13 mouse cellular contexts compared by ENCODE assay signal in genomic region chr2:32408429-32409424, GRCm38 (mm10). TPM values are rescaled to one million over a fixed set of nuclear protein-coding genes. Genes with fewer than 3 reads are reported as not detected.
DNase-seq lines count a peak whose midpoint lies in the region; ATAC-seq lines count a peak whose summit lies in the region.
"Had no signal": no experiment of that assay in that cellular context is flagged by ENCODE, and none has a peak within 500 bp of the region (broad histone marks: within the 10 kb centered on the region; RNA-seq: fewer than 3 reads in every experiment).

No protein-coding gene starts in this region.

- WGBS in hindbrain, embryonic 10.5 days, result 69% methylated on average over 25 of the region's 25 CpGs
- 68% methylated on average over 25 of the region's 25 CpGs for WGBS in hindbrain, embryonic 12.5 days
- WGBS in embryonic facial prominence, embryonic 14.5 days, result 34% methylated on average over 23 of the region's 25 CpGs

- no peaks in the 10 kb centered on the region for H3K9me3 ChIP-seq in hindbrain, embryonic 10.5 days
- no peaks in the 10 kb centered on the region for H3K9me3 ChIP-seq in hindbrain, embryonic 12.5 days (replicated peaks)
- H3K9me3 ChIP-seq in embryonic facial prominence, embryonic 14.5 days (ENCODE audit: control insufficient read depth, low read length), result no peaks in the 10 kb centered on the region
- H3K9me3 ChIP-seq: forebrain, embryonic 15.5 days had no signal

- peaks cover 2% of the 10 kb centered on the region for H3K36me3 ChIP-seq in hindbrain, embryonic 10.5 days
- 0 out of 2 replicates have a peak, but pooled peaks cover 2% of the 10 kb centered on the region for H3K36me3 ChIP-seq in hindbrain, embryonic 12.5 days
- no peaks in the 10 kb centered on the region for H3K36me3 ChIP-seq in embryonic facial prominence, embryonic 14.5 days (ENCODE audit: control insufficient read depth, insufficient read depth, low read length)
- H3K36me3 ChIP-seq: forebrain, embryonic 15.5 days had no signal

- intact Hi-C loops in left cerebral cortex, postnatal 10 days (cut with DNase I), result no loop called here

- peaks cover 12% of the 10 kb centered on the region; the same call in 1 of the 2 replicates for H3K4me1 ChIP-seq in hindbrain, embryonic 10.5 days (replicated peaks)
- H3K4me1 ChIP-seq in hindbrain, embryonic 12.5 days, result no peaks in the 10 kb centered on the region
- peaks cover 9% of the 10 kb centered on the region; the same call in 1 of the 2 replicates for H3K4me1 ChIP-seq in embryonic facial prominence, embryonic 14.5 days (ENCODE audit: control insufficient read depth, insufficient read depth, low read length)
- H3K4me1 ChIP-seq: forebrain, embryonic 15.5 days had no signal

- no peaks in the 10 kb centered on the region for H3K27me3 ChIP-seq in hindbrain, embryonic 10.5 days (ENCODE audit: insufficient read depth, poor library complexity, severe bottlenecking)
- H3K27me3 ChIP-seq in hindbrain, embryonic 12.5 days, result no peaks in the 10 kb centered on the region
- H3K27me3 ChIP-seq in embryonic facial prominence, embryonic 14.5 days (replicated peaks; ENCODE audit: control insufficient read depth, insufficient read depth, low read length), result no peaks in the 10 kb centered on the region
- H3K27me3 ChIP-seq: forebrain, embryonic 15.5 days had no signal

- no peak overlapping the region for H3K4me2 ChIP-seq in hindbrain, embryonic 12.5 days (replicated peaks)
- no peak overlapping the region for H3K4me2 ChIP-seq in embryonic facial prominence, embryonic 14.5 days (ENCODE audit: low read depth, low read length)
- H3K4me2 ChIP-seq: forebrain, embryonic 15.5 days had no signal

- H3K9ac ChIP-seq in hindbrain, embryonic 12.5 days, result no peak overlapping the region
- H3K9ac ChIP-seq in embryonic facial prominence, embryonic 14.5 days (ENCODE audit: low read depth, low read length), result peak overlapping the region; percentile 21; the same call in 1 of the 2 replicates
- H3K9ac ChIP-seq: forebrain, embryonic 15.5 days had no signal

- ATAC-seq in hindbrain, embryonic 12.5 days (ENCODE audit: low FRiP score), result no peak
- ATAC-seq in embryonic facial prominence, embryonic 14.5 days (ENCODE audit: low read depth), result peak; percentile 47
- ATAC-seq: forebrain, embryonic 15.5 days had no signal

- peak; percentile 41 for DNase-seq in hindbrain, embryonic 10.5 days (ENCODE audit: low spot score)
- peak; percentile 56 for DNase-seq in embryonic facial prominence, embryonic 14.5 days (ENCODE audit: low spot score)
- peak; percentile 85 to 94 for DNase-seq in kidney, postnatal 36 days
- DNase-seq in lung, postnatal 36 days, result peak; percentile 51
- no peak for DNase-seq in urinary bladder, postnatal 25 days (ENCODE audit: low spot score)
- no peak for DNase-seq in right cerebral cortex, adult 2 months (ENCODE audit: low spot score in 2 of 2)
- DNase-seq in left cerebral cortex, postnatal 10 days (ENCODE audit: extremely low spot score in 1 of 2, low spot score in 2 of 2), result no peak
- DNase-seq: cerebellum, adult 8-10 months; heart, postnatal 36 days; right cerebral cortex, adult 18-20 months; thymus, postnatal 36 days had no signal

- H3K27ac ChIP-seq in hindbrain, embryonic 10.5 days, result peak overlapping the region; percentile 69
- no peak overlapping the region for H3K27ac ChIP-seq in hindbrain, embryonic 12.5 days
- peak overlapping the region; percentile 65 for H3K27ac ChIP-seq in embryonic facial prominence, embryonic 14.5 days (replicated peaks; ENCODE audit: low read depth, low read length)
- H3K27ac ChIP-seq: forebrain, embryonic 15.5 days had no signal

- no peak overlapping the region for H3K4me3 ChIP-seq in hindbrain, embryonic 10.5 days
- no peak overlapping the region for H3K4me3 ChIP-seq in hindbrain, embryonic 12.5 days
- H3K4me3 ChIP-seq in embryonic facial prominence, embryonic 14.5 days (ENCODE audit: low read depth, low read length), result no peak overlapping the region
- H3K4me3 ChIP-seq: forebrain, embryonic 15.5 days had no signal

RNA-seq across cellular contexts. Expression of gene Ptges2, which starts 13.0 kb away (rescaled TPM):
- polyA plus RNA-seq in hindbrain, embryonic 10.5 days (2016; fragmentation: Nextera tagmentation; extraction: Ambion mirVana), result 26.3 and 32.3 TPM in 2 replicates
- polyA plus RNA-seq in hindbrain, embryonic 12.5 days (2016; fragmentation: Nextera tagmentation; extraction: Ambion mirVana), result 34.5 and 35.1 TPM in 2 replicates
- polyA plus RNA-seq in embryonic facial prominence, embryonic 14.5 days (2014; fragmentation: Nextera tagmentation; extraction: Ambion mirVana), result 28.0 and 33.5 TPM in 2 replicates
- 10 to 100 TPM; 46.5 to 46.9 TPM for total RNA-seq in left cerebral cortex, postnatal 10 days (2021)

RNA-seq across cellular contexts. Expression of gene Lcn2, which starts 20.7 kb away (rescaled TPM):
- polyA plus RNA-seq in hindbrain, embryonic 10.5 days (2016; fragmentation: Nextera tagmentation; extraction: Ambion mirVana), result not detected in 2 replicates
- polyA plus RNA-seq in hindbrain, embryonic 12.5 days (2016; fragmentation: Nextera tagmentation; extraction: Ambion mirVana), result 0.95 and 1.2 TPM in 2 replicates
- polyA plus RNA-seq in embryonic facial prominence, embryonic 14.5 days (2014; fragmentation: Nextera tagmentation; extraction: Ambion mirVana), result 4.0 and 7.9 TPM in 2 replicates
- 1 to 10 TPM; 1.7 to 3.4 TPM for total RNA-seq in left cerebral cortex, postnatal 10 days (2021)

RNA-seq across cellular contexts. Expression of gene 1110008P14Rik, which starts 27.0 kb away (rescaled TPM):
- polyA plus RNA-seq in hindbrain, embryonic 10.5 days (2016; fragmentation: Nextera tagmentation; extraction: Ambion mirVana), result 41.4 and 66.7 TPM in 2 replicates
- 62.6 and 72.8 TPM in 2 replicates for polyA plus RNA-seq in hindbrain, embryonic 12.5 days (2016; fragmentation: Nextera tagmentation; extraction: Ambion mirVana)
- polyA plus RNA-seq in embryonic facial prominence, embryonic 14.5 days (2014; fragmentation: Nextera tagmentation; extraction: Ambion mirVana), result 67.7 and 79.7 TPM in 2 replicates
- total RNA-seq in left cerebral cortex, postnatal 10 days (2021), result 100 to 1,000 TPM; 168 to 176 TPM

RNA-seq across cellular contexts. Expression of gene Naif1, which starts 41.5 kb away (rescaled TPM):
- 6.0 and 6.4 TPM in 2 replicates for polyA plus RNA-seq in hindbrain, embryonic 10.5 days (2016; fragmentation: Nextera tagmentation; extraction: Ambion mirVana)
- polyA plus RNA-seq in hindbrain, embryonic 12.5 days (2016; fragmentation: Nextera tagmentation; extraction: Ambion mirVana), result 5.9 and 6.2 TPM in 2 replicates
- 4.9 and 5.6 TPM in 2 replicates for polyA plus RNA-seq in embryonic facial prominence, embryonic 14.5 days (2014; fragmentation: Nextera tagmentation; extraction: Ambion mirVana)
- 1 to 10 TPM; 3.3 to 3.7 TPM for total RNA-seq in left cerebral cortex, postnatal 10 days (2021)

RNA-seq across cellular contexts. Expression of gene Slc25a25, which starts 42.5 kb away (rescaled TPM):
- 28.8 and 34.4 TPM in 2 replicates for polyA plus RNA-seq in hindbrain, embryonic 10.5 days (2016; fragmentation: Nextera tagmentation; extraction: Ambion mirVana)
- polyA plus RNA-seq in hindbrain, embryonic 12.5 days (2016; fragmentation: Nextera tagmentation; extraction: Ambion mirVana), result 40.2 and 41.6 TPM in 2 replicates
- polyA plus RNA-seq in embryonic facial prominence, embryonic 14.5 days (2014; fragmentation: Nextera tagmentation; extraction: Ambion mirVana), result 15.8 and 17.0 TPM in 2 replicates
- 10 to 100 TPM; 48.9 to 51.3 TPM for total RNA-seq in left cerebral cortex, postnatal 10 days (2021)

Comparison
In these comparisons a context has a peak if more than half of its experiments do, and no peak if none do; other contexts are left out.
1. DNase-seq: peak in hindbrain, embryonic 10.5 days (single experiment), embryonic facial prominence, embryonic 14.5 days (single experiment), kidney, postnatal 36 days (2 of 2) and lung, postnatal 36 days (single experiment); none in urinary bladder, postnatal 25 days (single experiment), right cerebral cortex, adult 2 months (0 of 2) and left cerebral cortex, postnatal 10 days (0 of 2).